Mouse (Mus musculus) neural tube, embryonic 15.5 days (tissue): ENCODE measurements around the gene Lrmda. TPM values are rescaled to one million over a fixed set of nuclear protein-coding genes. Genes with fewer than 3 reads are reported as not detected.

Source experiments
- ATAC-seq: fragments of 200-750 bp; cut with Nextera tagmentation; 2 replicates; pipeline ENCODE4 v1.8.0; 2017; ENCODE audit warnings: mild to moderate bottlenecking, moderate TSS enrichment, moderate library complexity; ENCODE audit not compliant: low FRiP score
- H3K27ac ChIP-seq: fragments of 300-500 bp; sonication (generic); replicated peaks from 2 replicates; pipeline ENCODE4 v1.5.1; 2015; ENCODE audit warnings: mild to moderate bottlenecking, inconsistent platforms
- H3K27me3 ChIP-seq: fragments of 300-500 bp; sonication (generic); replicated peaks from 2 replicates; pipeline ENCODE4 v1.6.1; 2015; ENCODE audit warnings: inconsistent platforms
- H3K36me3 ChIP-seq: fragments of 300-500 bp; sonication (generic); 2 replicates; pipeline ENCODE4 v1.6.1; 2015; ENCODE audit warnings: inconsistent platforms
- H3K4me1 ChIP-seq: fragments of 300-500 bp; sonication (generic); 2 replicates; pipeline ENCODE4 v1.6.1; 2015; ENCODE audit warnings: inconsistent platforms
- H3K4me2 ChIP-seq: fragments of 300-500 bp; sonication (generic); 2 replicates; pipeline ENCODE4 v1.6.1; 2015; ENCODE audit warnings: inconsistent platforms, mild to moderate bottlenecking, moderate library complexity
- H3K4me3 ChIP-seq: fragments of 300-500 bp; sonication (generic); replicated peaks from 2 replicates; pipeline ENCODE4 v1.5.1; 2015; ENCODE audit warnings: mild to moderate bottlenecking, inconsistent platforms
- H3K9ac ChIP-seq: fragments of 300-500 bp; sonication (generic); replicated peaks from 2 replicates; pipeline ENCODE4 v1.6.1; 2015; ENCODE audit warnings: mild to moderate bottlenecking, inconsistent platforms
- H3K9me3 ChIP-seq: fragments of 300-500 bp; sonication (generic); replicated peaks from 2 replicates; pipeline ENCODE4 v1.6.1; 2016; ENCODE audit warnings: inconsistent platforms
- WGBS: fragments of 180-500 bp; shearing (Covaris S2); methylation state at CpG from one replicate; pipeline ENCODE4 v1.1.7; 2015; ENCODE audit warnings: mixed read lengths; 5-methylcytosine and 5-hydroxymethylcytosine counted together
- polyA plus RNA-seq: library from polyadenylated mRNA; unstranded; fragments of >200 nt; fragmentation: Nextera tagmentation; extraction: Ambion mirVana; gene quantifications from 2 replicates; pipeline ENCODE4 v1.2.1, GENCODE M21; 2015

Gene Lrmda
- polyA plus RNA-seq, 1 experiment from 2014 or later, result 0.68 TPM

GRCm38 (mm10) chr14:23052833-23053592, 1033.5 kb downstream of the Lrmda start:
- Histone ChIP-seq H3K9ac (no peak overlapping the region), H3K27me3 (0 out of 2 replicates have a peak, but pooled peaks cover 4% of the 10 kb centered on the region), H3K9me3 (no peaks in the 10 kb centered on the region), H3K4me2 (no peak overlapping the region), H3K4me1 (no peaks in the 10 kb centered on the region), H3K27ac (no peak overlapping the region), H3K36me3 (no peaks in the 10 kb centered on the region), H3K4me3 (no peak overlapping the region)
- 58% methylated on average over 11 of the region's 11 CpGs for WGBS
- 0 out of 2 replicates have a peak, but pooled peaks have one; percentile 47 for ATAC-seq

GRCm38 (mm10) chr14:23057228-23057976, 1037.9 kb downstream of the Lrmda start:
- ATAC-seq, result no peak
- Histone ChIP-seq H3K36me3 (no peaks in the 10 kb centered on the region), H3K4me1 (no peaks in the 10 kb centered on the region), H3K27ac (no peak overlapping the region), H3K4me2 (no peak overlapping the region), H3K27me3 (0 out of 2 replicates have a peak, but pooled peaks cover 3% of the 10 kb centered on the region), H3K4me3 (no peak overlapping the region), H3K9me3 (no peaks in the 10 kb centered on the region), H3K9ac (no peak overlapping the region)
- 83% methylated on average over 6 of the region's 6 CpGs for WGBS

- no peaks in the 10 kb centered on the region for H3K4me1 ChIP-seq
- 97% methylated on average over 2 of the region's 2 CpGs for WGBS
- H3K4me3 ChIP-seq, result no peak overlapping the region
- no peaks in the 10 kb centered on the region for H3K9me3 ChIP-seq
- no peaks in the 10 kb centered on the region for H3K36me3 ChIP-seq
- 0 out of 2 replicates have a peak, but pooled peaks cover 3% of the 10 kb centered on the region for H3K27me3 ChIP-seq
- no peak overlapping the region for H3K27ac ChIP-seq
- no peak overlapping the region for H3K4me2 ChIP-seq
- ATAC-seq, result no peak
- H3K9ac ChIP-seq, result no peak overlapping the region
Observed at GRCm38 (mm10) chr14:23057987-23058386, 1038.5 kb downstream of the Lrmda start.

- ATAC-seq, result no peak
- no peak overlapping the region for H3K27ac ChIP-seq
- no peak overlapping the region for H3K4me2 ChIP-seq
- WGBS, result 88% methylated on average over 1 of the region's 1 CpGs
- no peak overlapping the region for H3K9ac ChIP-seq
- H3K27me3 ChIP-seq, result no peaks in the 10 kb centered on the region
- no peaks in the 10 kb centered on the region for H3K9me3 ChIP-seq
- no peak overlapping the region for H3K4me3 ChIP-seq
- no peaks in the 10 kb centered on the region for H3K36me3 ChIP-seq
- H3K4me1 ChIP-seq, result no peaks in the 10 kb centered on the region
Observed at GRCm38 (mm10) chr14:23078719-23079118, 1059.2 kb downstream of the Lrmda start.

GRCm38 (mm10) chr14:23084241-23084773, 1064.8 kb downstream of the Lrmda start:
- H3K36me3 ChIP-seq, result no peaks in the 10 kb centered on the region
- no peak overlapping the region for H3K27ac ChIP-seq
- no peaks in the 10 kb centered on the region for H3K9me3 ChIP-seq
- no peak overlapping the region for H3K9ac ChIP-seq
- H3K4me2 ChIP-seq, result no peak overlapping the region
- H3K27me3 ChIP-seq, result no peaks in the 10 kb centered on the region
- H3K4me3 ChIP-seq, result no peak overlapping the region
- 82% methylated on average over 1 of the region's 1 CpGs for WGBS
- H3K4me1 ChIP-seq, result no peaks in the 10 kb centered on the region
- ATAC-seq, result no peak

GRCm38 (mm10) chr14:23084797-23085196, 1065.3 kb downstream of the Lrmda start:
- 75% methylated on average over 1 of the region's 1 CpGs for WGBS
- no peak overlapping the region for H3K9ac ChIP-seq
- H3K4me1 ChIP-seq, result no peaks in the 10 kb centered on the region
- H3K27me3 ChIP-seq, result no peaks in the 10 kb centered on the region
- no peak for ATAC-seq
- no peaks in the 10 kb centered on the region for H3K9me3 ChIP-seq
- H3K4me2 ChIP-seq, result no peak overlapping the region
- no peak overlapping the region for H3K27ac ChIP-seq
- H3K4me3 ChIP-seq, result no peak overlapping the region
- H3K36me3 ChIP-seq, result no peaks in the 10 kb centered on the region

- Histone ChIP-seq H3K27me3 (no peaks in the 10 kb centered on the region), H3K9ac (no peak overlapping the region), H3K27ac (no peak overlapping the region), H3K36me3 (no peaks in the 10 kb centered on the region), H3K4me2 (no peak overlapping the region), H3K4me3 (no peak overlapping the region), H3K9me3 (no peaks in the 10 kb centered on the region), H3K4me1 (peaks cover 20% of the 10 kb centered on the region)
- ATAC-seq, result no peak
- WGBS, result 89% methylated on average over 4 of the region's 4 CpGs
Observed at GRCm38 (mm10) chr14:23093306-23093705, 1073.8 kb downstream of the Lrmda start.

- Histone ChIP-seq H3K36me3 (no peaks in the 10 kb centered on the region), H3K4me3 (no peak overlapping the region), H3K4me1 (peaks cover 20% of the 10 kb centered on the region), H3K9ac (no peak overlapping the region), H3K9me3 (no peaks in the 10 kb centered on the region), H3K27ac (peak overlapping the region; percentile 5; the same call in 1 of the 2 replicates), H3K4me2 (no peak overlapping the region), H3K27me3 (no peaks in the 10 kb centered on the region)
- ATAC-seq, result no peak
- WGBS, result 26% methylated on average over 5 of the region's 5 CpGs
Observed at GRCm38 (mm10) chr14:23094546-23095157, 1075.1 kb downstream of the Lrmda start.

- Histone ChIP-seq H3K4me2 (no peak overlapping the region), H3K9ac (no peak overlapping the region), H3K9me3 (no peaks in the 10 kb centered on the region), H3K27me3 (no peaks in the 10 kb centered on the region), H3K4me1 (peaks cover 20% of the 10 kb centered on the region), H3K27ac (no peak overlapping the region), H3K36me3 (no peaks in the 10 kb centered on the region), H3K4me3 (no peak overlapping the region)
- 0 out of 2 replicates have a peak, but pooled peaks have one; percentile 38 for ATAC-seq
- 47% methylated on average over 10 of the region's 10 CpGs for WGBS
Observed at GRCm38 (mm10) chr14:23095158-23096016, 1075.9 kb downstream of the Lrmda start.

GRCm38 (mm10) chr14:23096017-23096336, 1076.5 kb downstream of the Lrmda start:
- Histone ChIP-seq H3K27ac (no peak overlapping the region), H3K4me1 (peaks cover 20% of the 10 kb centered on the region), H3K4me3 (no peak overlapping the region), H3K27me3 (no peaks in the 10 kb centered on the region), H3K36me3 (no peaks in the 10 kb centered on the region), H3K4me2 (no peak overlapping the region), H3K9ac (no peak overlapping the region), H3K9me3 (no peaks in the 10 kb centered on the region)
- 0 out of 2 replicates have a peak, but pooled peaks have one; percentile 31 for ATAC-seq
- WGBS, result 37% methylated on average over 3 of the region's 3 CpGs

GRCm38 (mm10) chr14:23096405-23096804, 1076.9 kb downstream of the Lrmda start:
- H3K27me3 ChIP-seq, result no peaks in the 10 kb centered on the region
- H3K9ac ChIP-seq, result no peak overlapping the region
- no peaks in the 10 kb centered on the region for H3K36me3 ChIP-seq
- no peak for ATAC-seq
- H3K9me3 ChIP-seq, result no peaks in the 10 kb centered on the region
- H3K4me2 ChIP-seq, result no peak overlapping the region
- peaks cover 20% of the 10 kb centered on the region for H3K4me1 ChIP-seq
- no peak overlapping the region for H3K4me3 ChIP-seq
- no peak overlapping the region for H3K27ac ChIP-seq
- WGBS, result 56% methylated on average over 4 of the region's 4 CpGs
